Mouse (Mus musculus) midbrain, embryonic 12.5 days (tissue): ENCODE results near the gene Cfdp1. TPM values are rescaled to one million over a fixed set of nuclear protein-coding genes. Genes with fewer than 3 reads are reported as not detected.

Experiments
- ATAC-seq: fragments of 200-750 bp; cut with Nextera tagmentation; 2 replicates; pipeline ENCODE4 v1.8.0; 2017; ENCODE audit warnings: low read depth, moderate TSS enrichment, moderate library complexity; ENCODE audit not compliant: low FRiP score
- H3K27ac ChIP-seq: fragments of 300-500 bp; sonication (generic); replicated peaks from 2 replicates; pipeline ENCODE4 v1.5.1; 2016; ENCODE audit warnings: mild to moderate bottlenecking
- H3K27me3 ChIP-seq: fragments of 300-500 bp; sonication (generic); 2 replicates; pipeline ENCODE4 v1.6.1; 2016; ENCODE audit warnings: mild to moderate bottlenecking
- H3K36me3 ChIP-seq: fragments of 300-500 bp; sonication (generic); 2 replicates; pipeline ENCODE4 v1.6.1; 2016
- H3K4me1 ChIP-seq: fragments of 300-500 bp; sonication (generic); 2 replicates; pipeline ENCODE4 v1.6.1; 2016
- H3K4me2 ChIP-seq: fragments of 300-500 bp; sonication (generic); replicated peaks from 2 replicates; pipeline ENCODE4 v1.6.1; 2016; ENCODE audit warnings: mild to moderate bottlenecking, moderate library complexity
- H3K4me3 ChIP-seq: fragments of 300-500 bp; sonication (generic); 2 replicates; pipeline ENCODE4 v1.5.1; 2016; ENCODE audit warnings: mild to moderate bottlenecking
- H3K9ac ChIP-seq: fragments of 300-500 bp; sonication (generic); replicated peaks from 2 replicates; pipeline ENCODE4 v1.6.1; 2016; ENCODE audit warnings: mild to moderate bottlenecking, moderate library complexity
- H3K9me3 ChIP-seq: fragments of 300-500 bp; sonication (generic); 2 replicates; pipeline ENCODE4 v1.6.1; 2016; ENCODE audit warnings: mild to moderate bottlenecking
- WGBS: fragments of 180-500 bp; shearing (Covaris S2); methylation state at CpG from one replicate; pipeline ENCODE4 v1.1.7; 2016; 5-methylcytosine and 5-hydroxymethylcytosine counted together
- polyA plus RNA-seq: library from polyadenylated mRNA; unstranded; fragments of >200 nt; fragmentation: Nextera tagmentation; extraction: Ambion mirVana; gene quantifications from 2 replicates; pipeline ENCODE4 v1.2.1, GENCODE M21; 2016

Cfdp1 gene
- polyA plus RNA-seq, 1 experiment from 2014 or later, result 182 TPM

- Histone ChIP-seq H3K36me3 (no peaks in the 10 kb centered on the region), H3K4me3 (no peak overlapping the region), H3K4me1 (peaks cover 77% of the 10 kb centered on the region), H3K4me2 (0 out of 2 replicates have a peak overlapping the region, but pooled peaks have one; percentile 16), H3K9ac (no peak overlapping the region), H3K27me3 (no peaks in the 10 kb centered on the region), H3K9me3 (no peaks in the 10 kb centered on the region), H3K27ac (peak overlapping the region; percentile 86; the same call in 1 of the 2 replicates)
- ATAC-seq, result no peak
- WGBS, result 4% methylated on average over 5 of the region's 5 CpGs
Observed at GRCm38 (mm10) chr8:111733581-111734243, 120.4 kb downstream of the Cfdp1 start.

- Histone ChIP-seq H3K27ac (peak overlapping the region; percentile 86), H3K4me1 (peaks cover 78% of the 10 kb centered on the region), H3K4me3 (peak overlapping the region; percentile 74), H3K27me3 (no peaks in the 10 kb centered on the region), H3K36me3 (no peaks in the 10 kb centered on the region), H3K9me3 (no peaks in the 10 kb centered on the region), H3K9ac (peak overlapping the region; percentile 41; the same call in 1 of the 2 replicates), H3K4me2 (peak overlapping the region; percentile 87)
- WGBS, result 31% methylated on average over 10 of the region's 10 CpGs
- peak; percentile 16 for ATAC-seq
Observed at GRCm38 (mm10) chr8:111732406-111733085, 121.5 kb downstream of the Cfdp1 start.

- peak; percentile 96 for ATAC-seq
- peak overlapping the region; percentile 87 for H3K4me2 ChIP-seq
- peak overlapping the region; percentile 86 for H3K27ac ChIP-seq
- no peaks in the 10 kb centered on the region for H3K36me3 ChIP-seq
- under 1% methylated on average over 34 of the region's 41 CpGs for WGBS
- H3K9ac ChIP-seq, result peak overlapping the region; percentile 76
- H3K4me3 ChIP-seq, result peak overlapping the region; percentile 74
- no peaks in the 10 kb centered on the region for H3K27me3 ChIP-seq
- peaks cover 72% of the 10 kb centered on the region for H3K4me1 ChIP-seq
- no peaks in the 10 kb centered on the region for H3K9me3 ChIP-seq
Observed at GRCm38 (mm10) chr8:111732004-111732403, 122.1 kb downstream of the Cfdp1 start.

GRCm38 (mm10) chr8:111731231-111731977 lies 122.7 kb downstream of the Cfdp1 start:
- Histone ChIP-seq H3K4me3 (peak overlapping the region; percentile 74), H3K9ac (peak overlapping the region; percentile 76), H3K36me3 (no peaks in the 10 kb centered on the region), H3K27me3 (no peaks in the 10 kb centered on the region), H3K27ac (peak overlapping the region; percentile 86), H3K4me2 (peak overlapping the region; percentile 87), H3K4me1 (peaks cover 69% of the 10 kb centered on the region), H3K9me3 (no peaks in the 10 kb centered on the region)
- peak; percentile 55 for ATAC-seq
- 1% methylated on average over 37 of the region's 39 CpGs for WGBS

- peaks cover 54% of the 10 kb centered on the region for H3K4me1 ChIP-seq
- 71% methylated on average over 7 of the region's 7 CpGs for WGBS
- no peak overlapping the region for H3K27ac ChIP-seq
- ATAC-seq, result no peak
- H3K9ac ChIP-seq, result 0 out of 2 replicates have a peak overlapping the region, but pooled peaks have one; percentile 20
- H3K27me3 ChIP-seq, result no peaks in the 10 kb centered on the region
- H3K9me3 ChIP-seq, result no peaks in the 10 kb centered on the region
- no peaks in the 10 kb centered on the region for H3K36me3 ChIP-seq
- H3K4me3 ChIP-seq, result no peak overlapping the region
- H3K4me2 ChIP-seq, result no peak overlapping the region
Observed at GRCm38 (mm10) chr8:111729233-111730170, 124.6 kb downstream of the Cfdp1 start.

GRCm38 (mm10) chr8:111728481-111728880 lies 125.6 kb downstream of the Cfdp1 start:
- no peak for ATAC-seq
- Histone ChIP-seq H3K9ac (no peak overlapping the region), H3K27me3 (no peaks in the 10 kb centered on the region), H3K4me1 (peaks cover 44% of the 10 kb centered on the region), H3K9me3 (no peaks in the 10 kb centered on the region), H3K36me3 (no peaks in the 10 kb centered on the region), H3K4me2 (no peak overlapping the region), H3K4me3 (no peak overlapping the region), H3K27ac (no peak overlapping the region)
- 79% methylated on average over 5 of the region's 5 CpGs for WGBS

GRCm38 (mm10) chr8:111727553-111727952 lies 126.5 kb downstream of the Cfdp1 start:
- Histone ChIP-seq H3K9me3 (no peaks in the 10 kb centered on the region), H3K27me3 (no peaks in the 10 kb centered on the region), H3K4me2 (no peak overlapping the region), H3K9ac (no peak overlapping the region), H3K4me1 (peaks cover 35% of the 10 kb centered on the region), H3K36me3 (no peaks in the 10 kb centered on the region), H3K4me3 (no peak overlapping the region), H3K27ac (no peak overlapping the region)
- 87% methylated on average over 4 of the region's 4 CpGs for WGBS
- ATAC-seq, result no peak

GRCm38 (mm10) chr8:111726102-111726900 lies 127.8 kb downstream of the Cfdp1 start:
- H3K9me3 ChIP-seq, result no peaks in the 10 kb centered on the region
- no peak for ATAC-seq
- H3K4me2 ChIP-seq, result no peak overlapping the region
- H3K27me3 ChIP-seq, result no peaks in the 10 kb centered on the region
- H3K27ac ChIP-seq, result no peak overlapping the region
- H3K36me3 ChIP-seq, result no peaks in the 10 kb centered on the region
- WGBS, result 78% methylated on average over 7 of the region's 7 CpGs
- peaks cover 29% of the 10 kb centered on the region for H3K4me1 ChIP-seq
- H3K4me3 ChIP-seq, result no peak overlapping the region
- H3K9ac ChIP-seq, result no peak overlapping the region; the same call in 1 of the 2 replicates

- WGBS, result 89% methylated on average over 6 of the region's 6 CpGs
- ATAC-seq, result no peak
- Histone ChIP-seq H3K4me1 (peaks cover 21% of the 10 kb centered on the region), H3K27me3 (no peaks in the 10 kb centered on the region), H3K27ac (no peak overlapping the region), H3K9me3 (no peaks in the 10 kb centered on the region), H3K4me2 (no peak overlapping the region), H3K4me3 (no peak overlapping the region), H3K9ac (no peak overlapping the region), H3K36me3 (peaks cover 9% of the 10 kb centered on the region)
Observed at GRCm38 (mm10) chr8:111725341-111725740, 128.8 kb downstream of the Cfdp1 start.

- Histone ChIP-seq H3K27ac (0 out of 2 replicates have a peak overlapping the region, but pooled peaks have one; percentile 6), H3K4me2 (no peak overlapping the region), H3K4me3 (no peak overlapping the region), H3K36me3 (peaks cover 25% of the 10 kb centered on the region), H3K27me3 (no peaks in the 10 kb centered on the region), H3K9me3 (no peaks in the 10 kb centered on the region), H3K4me1 (peaks cover 32% of the 10 kb centered on the region), H3K9ac (no peak overlapping the region)
- ATAC-seq, result no peak
- WGBS, result 75% methylated on average over 4 of the region's 4 CpGs
Observed at GRCm38 (mm10) chr8:111720115-111720544, 134.0 kb downstream of the Cfdp1 start.
